Mouse (Mus musculus) hindbrain, embryonic 10.5 days (tissue): ENCODE data around the gene Rusc1. TPM values are rescaled to one million over a fixed set of nuclear protein-coding genes. Genes with fewer than 3 reads are reported as not detected.
"Not testable (repeated sequence)": the region's sequence is repeated elsewhere in the genome, so short reads cannot be mapped to it uniquely, and the experiment has no call there.

ENCODE experiments used
- DNase-seq: peaks from one replicate; pipeline ENCODE4 v3.0.0-alpha.2; 2017; ENCODE audit warnings: low spot score
- H3K27ac ChIP-seq: fragments of 300-500 bp; sonication (generic); 2 replicates; pipeline ENCODE4 v1.5.1; 2016; ENCODE audit warnings: mild to moderate bottlenecking, moderate library complexity
- H3K27me3 ChIP-seq: fragments of 300-500 bp; sonication (generic); 2 replicates; pipeline ENCODE4 v1.6.1; 2016; ENCODE audit warnings: mild to moderate bottlenecking; ENCODE audit not compliant: poor library complexity, insufficient read depth, severe bottlenecking
- H3K36me3 ChIP-seq: fragments of 300-500 bp; sonication (generic); 2 replicates; pipeline ENCODE4 v1.6.1; 2016; ENCODE audit warnings: mild to moderate bottlenecking, moderate library complexity
- H3K4me1 ChIP-seq: fragments of 300-500 bp; sonication (generic); replicated peaks from 2 replicates; pipeline ENCODE4 v1.6.1; 2016; ENCODE audit warnings: mild to moderate bottlenecking
- H3K4me3 ChIP-seq: fragments of 300-500 bp; sonication (generic); 2 replicates; pipeline ENCODE4 v1.5.1; 2016; ENCODE audit warnings: mild to moderate bottlenecking, moderate library complexity
- H3K9me3 ChIP-seq: fragments of 300-500 bp; sonication (generic); 2 replicates; pipeline ENCODE4 v1.6.1; 2016; ENCODE audit warnings: mild to moderate bottlenecking, moderate library complexity
- WGBS: fragments of 180-500 bp; shearing (Covaris S2); methylation state at CpG from one replicate; pipeline ENCODE4 v1.1.7; 2016; 5-methylcytosine and 5-hydroxymethylcytosine counted together
- polyA plus RNA-seq: library from polyadenylated mRNA; unstranded; fragments of >200 nt; fragmentation: Nextera tagmentation; extraction: Ambion mirVana; gene quantifications from 2 replicates; pipeline ENCODE4 v1.2.1, GENCODE M21; 2016

Rusc1 gene
- polyA plus RNA-seq, 1 experiment from 2014 or later: 38.3 TPM

DNA sequence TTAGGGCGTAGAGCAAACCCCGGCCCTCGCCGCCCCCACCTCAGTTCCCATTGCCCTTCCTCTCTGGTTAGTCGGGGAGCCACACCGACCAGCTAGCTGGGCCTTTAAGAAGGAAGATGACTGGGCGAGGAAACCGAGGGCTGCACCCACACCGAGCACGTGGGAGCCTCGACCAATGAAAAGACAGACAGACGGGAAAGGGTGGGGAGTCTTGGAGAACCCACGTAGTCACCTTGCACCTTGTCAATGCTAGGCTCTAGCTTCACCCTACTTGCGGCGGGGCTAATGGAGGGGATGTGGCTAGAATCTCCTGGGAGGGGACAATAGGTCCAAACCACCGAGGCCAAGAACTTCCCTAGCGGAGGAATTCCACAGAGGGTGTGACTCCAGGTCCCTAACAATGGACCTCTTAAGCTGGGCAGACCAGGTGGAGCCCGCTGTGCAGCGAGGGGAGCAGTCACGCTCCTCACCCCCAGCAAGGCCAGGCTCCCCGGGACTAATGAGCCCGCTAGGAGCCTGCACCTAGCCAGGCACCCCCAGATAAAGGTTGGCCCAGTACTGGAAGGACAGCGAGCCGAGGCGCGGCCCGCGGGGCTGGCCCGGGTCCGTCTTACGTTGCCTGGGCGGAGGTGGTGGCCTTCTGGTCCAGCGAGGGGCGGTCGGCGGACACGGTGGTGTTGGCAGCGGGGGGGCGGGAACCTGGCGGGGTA, 3.1 kb downstream of the Rusc1 start:
- Histone ChIP-seq H3K4me3 (peak overlapping the region; percentile 74), H3K27me3 (peaks cover 65% of the 10 kb centered on the region), H3K4me1 (peaks cover 55% of the 10 kb centered on the region), H3K36me3 (peaks cover 39% of the 10 kb centered on the region), H3K27ac (peak overlapping the region; percentile 89), H3K9me3 (no peaks in the 10 kb centered on the region)
- peak; percentile 81 for DNase-seq
- WGBS: under 1% methylated on average over 40 of the region's 40 CpGs

DNA sequence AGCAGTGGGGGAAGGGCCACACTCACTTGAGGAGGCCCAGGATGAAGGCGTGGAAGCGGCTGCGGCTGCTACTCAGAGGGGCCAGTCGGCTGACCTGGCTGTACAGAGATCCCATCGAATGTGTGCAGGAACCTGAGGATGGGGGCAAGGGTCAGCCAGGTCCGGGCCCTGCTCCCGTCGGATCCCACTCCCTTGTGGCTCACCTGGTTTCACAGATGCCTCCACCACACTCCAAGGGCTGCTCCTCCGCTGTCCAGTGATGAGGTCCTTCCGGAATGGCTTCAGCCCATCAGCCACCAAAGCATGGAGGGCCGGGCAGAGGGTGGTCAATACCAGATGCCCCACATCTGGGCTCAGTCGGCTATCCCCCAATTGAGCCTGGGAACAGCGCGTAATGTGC, 4.1 kb downstream of the Rusc1 start:
- 65% methylated on average over 14 of the region's 14 CpGs for WGBS
- H3K4me1 ChIP-seq: peaks cover 55% of the 10 kb centered on the region

DNA sequence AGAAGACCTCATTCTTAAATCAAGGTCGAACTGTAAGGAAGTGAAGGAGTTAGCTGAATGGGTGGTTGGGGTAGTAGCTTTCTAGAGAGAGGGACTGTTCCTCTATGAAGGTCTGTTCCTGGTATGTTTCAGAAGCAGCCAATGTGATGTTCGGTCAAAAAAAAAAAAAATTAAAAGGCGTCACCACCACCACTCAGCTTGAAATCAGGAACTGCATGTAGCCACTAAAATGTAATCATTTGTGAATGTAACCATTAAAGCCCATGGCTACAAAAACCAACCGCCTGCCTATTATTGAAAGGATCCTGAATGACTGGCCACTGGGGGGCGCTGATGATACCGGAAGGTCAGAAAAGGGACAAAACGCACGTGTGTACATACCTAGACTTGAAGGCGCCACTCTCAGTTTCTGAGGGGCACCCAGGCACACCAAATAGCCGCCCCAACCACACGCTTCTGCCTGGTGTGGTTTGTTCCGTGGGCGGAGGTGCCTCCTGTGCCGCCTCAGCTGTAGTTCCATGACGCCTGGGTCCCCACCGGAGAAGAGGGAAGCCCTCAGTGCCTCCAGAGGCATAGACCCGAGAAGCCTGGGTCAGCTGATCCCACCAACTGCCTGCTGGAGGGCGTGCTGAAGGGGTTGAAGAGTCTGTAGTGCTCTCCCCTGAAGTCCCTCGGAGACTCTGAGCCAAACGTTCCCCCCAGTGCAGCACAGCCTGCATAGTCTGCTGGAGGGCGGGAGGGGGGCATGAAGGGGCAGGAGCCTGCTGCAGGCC, 5.6 kb downstream of the Rusc1 start:
- H3K4me1 ChIP-seq: peaks cover 46% of the 10 kb centered on the region
- H3K4me3 ChIP-seq: peak overlapping the region; percentile 34
- peaks cover 41% of the 10 kb centered on the region for H3K36me3 ChIP-seq
- no peaks in the 10 kb centered on the region for H3K9me3 ChIP-seq
- WGBS: 33% methylated on average over 21 of the region's 21 CpGs
- peak; percentile 79 for DNase-seq
- H3K27ac ChIP-seq: peak overlapping the region; percentile 70
- peaks cover 42% of the 10 kb centered on the region for H3K27me3 ChIP-seq

More for the DNA sequence above, 4.1 kb downstream of the Rusc1 start:
- Histone ChIP-seq H3K9me3 (no peaks in the 10 kb centered on the region), H3K4me3 (peak overlapping the region; percentile 74; the same call in 1 of the 2 replicates), H3K27ac (no peak overlapping the region), H3K27me3 (peaks cover 55% of the 10 kb centered on the region), H3K36me3 (peaks cover 39% of the 10 kb centered on the region)
- no peak for DNase-seq

- Histone ChIP-seq H3K4me3 (no peak overlapping the region), H3K9me3 (no peaks in the 10 kb centered on the region), H3K27ac (no peak overlapping the region), H3K36me3 (peaks cover 61% of the 10 kb centered on the region), H3K27me3 (peaks cover 22% of the 10 kb centered on the region), H3K4me1 (peaks cover 19% of the 10 kb centered on the region)
- 88% methylated on average over 12 of the region's 12 CpGs for WGBS
- DNase-seq: no peak
Observed at GRCm38 (mm10) chr3:89084654-89085190, 8.4 kb downstream of the Rusc1 start.

- peaks cover 16% of the 10 kb centered on the region for H3K27me3 ChIP-seq
- H3K4me1 ChIP-seq: peaks cover 14% of the 10 kb centered on the region
- no peak overlapping the region for H3K4me3 ChIP-seq
- 87% methylated on average over 2 of the region's 2 CpGs for WGBS
- DNase-seq: no peak
- H3K36me3 ChIP-seq: peaks cover 67% of the 10 kb centered on the region
- no peaks in the 10 kb centered on the region for H3K9me3 ChIP-seq
- no peak overlapping the region for H3K27ac ChIP-seq
Observed at GRCm38 (mm10) chr3:89084133-89084532, 9.0 kb downstream of the Rusc1 start.

DNA sequence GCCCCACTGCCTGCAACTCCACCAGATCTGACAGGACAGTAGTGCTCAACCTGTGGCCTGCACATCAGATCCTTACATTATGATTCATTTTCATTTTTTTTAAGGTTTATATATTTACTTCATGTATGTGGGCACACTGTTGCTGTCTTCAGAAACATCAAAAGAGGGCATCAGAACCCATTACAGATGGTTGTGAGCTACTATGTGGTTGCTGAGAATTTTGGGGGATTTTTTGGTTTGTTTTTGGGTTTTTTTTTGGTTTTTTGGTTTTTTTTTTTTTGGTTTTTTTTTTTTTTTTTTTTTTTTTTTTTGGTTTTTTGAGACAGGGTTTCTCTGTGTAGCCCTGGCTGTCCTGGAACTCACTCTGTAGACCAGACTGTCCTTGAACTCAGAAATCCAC, 10.8 kb downstream of the Rusc1 start:
- H3K4me3 ChIP-seq, H3K4me1 ChIP-seq, DNase-seq, H3K27me3 ChIP-seq, H3K27ac ChIP-seq, H3K9me3 ChIP-seq: not testable (repeated sequence)
- peaks cover 70% of the 10 kb centered on the region for H3K36me3 ChIP-seq

DNA sequence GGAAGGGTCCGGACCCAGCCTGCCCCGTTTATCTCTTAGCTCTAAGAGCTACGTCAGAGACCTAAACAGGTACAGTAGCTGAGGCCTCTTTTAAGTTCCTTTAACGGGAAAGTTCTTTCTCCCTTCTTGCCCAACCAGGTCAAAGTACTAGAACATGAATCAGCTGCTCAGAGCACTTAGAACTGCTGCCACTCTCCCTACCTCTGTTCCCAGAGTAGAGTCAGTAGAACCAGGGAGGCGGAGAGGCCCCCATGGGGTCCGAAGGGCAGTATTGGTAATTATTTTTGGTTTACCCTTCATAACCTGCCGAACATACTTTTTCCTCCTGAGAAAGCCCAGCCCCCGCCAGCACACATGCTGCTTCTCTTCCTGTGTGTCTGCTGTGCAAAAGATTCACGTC, 15.7 kb downstream of the Rusc1 start:
- H3K27ac ChIP-seq: no peak overlapping the region
- H3K4me1 ChIP-seq: no peaks in the 10 kb centered on the region
- peaks cover 92% of the 10 kb centered on the region for H3K36me3 ChIP-seq
- no peaks in the 10 kb centered on the region for H3K27me3 ChIP-seq
- H3K9me3 ChIP-seq: no peaks in the 10 kb centered on the region
- no peak overlapping the region for H3K4me3 ChIP-seq
- 93% methylated on average over 9 of the region's 9 CpGs for WGBS
- no peak for DNase-seq

GRCm38 (mm10) chr3:89067265-89067664, 25.8 kb downstream of the Rusc1 start:
- Histone ChIP-seq H3K36me3 (peaks cover 100% of the 10 kb centered on the region), H3K27ac (no peak overlapping the region), H3K9me3 (no peaks in the 10 kb centered on the region), H3K4me3 (no peak overlapping the region), H3K4me1 (no peaks in the 10 kb centered on the region), H3K27me3 (no peaks in the 10 kb centered on the region)
- DNase-seq: no peak

DNA sequence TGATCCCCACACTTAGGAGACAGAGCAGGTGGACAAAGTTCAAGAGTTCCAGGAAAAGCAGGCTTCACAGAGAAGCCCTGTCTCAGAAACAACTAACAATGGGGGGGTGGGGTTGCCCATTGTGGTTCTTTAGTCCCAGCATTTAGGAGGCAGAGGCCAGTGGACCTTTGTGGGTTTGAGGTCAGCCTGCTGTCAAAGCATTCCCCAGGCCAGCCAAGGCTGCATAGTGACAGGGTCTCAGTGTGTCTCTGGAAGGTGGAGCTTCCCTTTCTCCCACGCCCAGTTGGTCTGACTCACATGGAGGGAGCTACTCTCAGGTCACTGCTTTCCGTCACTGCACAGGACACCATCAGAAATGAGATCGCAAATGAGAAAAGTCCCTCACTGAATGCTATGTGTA, 31.4 kb downstream of the Rusc1 start:
- Histone ChIP-seq H3K27ac (no peak overlapping the region), H3K27me3 (no peaks in the 10 kb centered on the region), H3K4me1 (peaks cover 9% of the 10 kb centered on the region), H3K9me3 (no peaks in the 10 kb centered on the region), H3K4me3 (no peak overlapping the region), H3K36me3 (peaks cover 99% of the 10 kb centered on the region)
- WGBS: 48% methylated on average over 3 of the region's 3 CpGs
- peak; percentile 68 for DNase-seq

DNA sequence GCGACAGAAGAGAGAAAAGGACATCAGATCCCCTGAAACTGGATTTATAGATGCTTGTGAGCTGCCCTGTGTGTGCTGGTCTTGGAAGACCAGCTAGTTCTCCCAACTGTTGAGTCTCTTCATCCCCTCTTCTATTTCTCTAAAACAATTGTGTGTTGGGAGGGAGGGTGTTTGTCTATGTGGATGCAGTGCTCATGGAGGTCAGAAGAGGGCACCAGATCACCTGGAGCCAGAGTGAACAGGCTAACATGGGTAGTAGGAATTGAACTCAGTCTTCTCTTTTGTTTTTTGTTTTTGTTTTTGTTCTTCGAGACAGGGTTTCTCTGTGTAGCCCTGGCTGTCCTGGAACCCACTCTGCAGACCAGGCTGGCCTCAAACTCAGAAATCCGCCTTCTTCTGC, 34.3 kb downstream of the Rusc1 start:
- 83% methylated on average over 3 of the region's 3 CpGs for WGBS
- Histone ChIP-seq H3K36me3 (peaks cover 99% of the 10 kb centered on the region), H3K27ac (no peak overlapping the region), H3K9me3 (no peaks in the 10 kb centered on the region), H3K4me3 (no peak overlapping the region), H3K27me3 (no peaks in the 10 kb centered on the region), H3K4me1 (peaks cover 9% of the 10 kb centered on the region)
- peak; percentile 28 for DNase-seq

DNA sequence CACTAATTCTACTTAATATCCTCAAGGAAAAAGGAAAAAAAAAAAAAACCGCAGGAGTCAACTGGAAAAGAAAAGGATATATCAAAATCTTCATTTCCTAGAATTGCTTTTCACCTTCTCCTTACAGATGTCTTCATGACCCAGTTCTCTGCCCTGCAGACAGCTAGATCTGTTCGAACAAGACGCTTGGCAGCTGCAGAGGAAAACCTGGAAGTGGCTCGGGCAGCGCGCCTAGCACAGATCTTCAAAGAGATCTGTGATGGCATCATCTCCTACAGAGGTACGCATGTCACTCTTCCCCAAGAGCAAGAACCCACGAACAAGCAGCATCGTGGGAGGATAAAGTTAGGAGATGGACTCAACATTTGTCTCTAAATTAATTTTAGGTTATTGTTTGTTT, 34.8 kb downstream of the Rusc1 start:
- no peaks in the 10 kb centered on the region for H3K27me3 ChIP-seq
- no peaks in the 10 kb centered on the region for H3K9me3 ChIP-seq
- WGBS: 96% methylated on average over 9 of the region's 9 CpGs
- DNase-seq: no peak
- peaks cover 9% of the 10 kb centered on the region for H3K4me1 ChIP-seq
- H3K36me3 ChIP-seq: peaks cover 99% of the 10 kb centered on the region
- no peak overlapping the region for H3K4me3 ChIP-seq
- no peak overlapping the region for H3K27ac ChIP-seq

DNA sequence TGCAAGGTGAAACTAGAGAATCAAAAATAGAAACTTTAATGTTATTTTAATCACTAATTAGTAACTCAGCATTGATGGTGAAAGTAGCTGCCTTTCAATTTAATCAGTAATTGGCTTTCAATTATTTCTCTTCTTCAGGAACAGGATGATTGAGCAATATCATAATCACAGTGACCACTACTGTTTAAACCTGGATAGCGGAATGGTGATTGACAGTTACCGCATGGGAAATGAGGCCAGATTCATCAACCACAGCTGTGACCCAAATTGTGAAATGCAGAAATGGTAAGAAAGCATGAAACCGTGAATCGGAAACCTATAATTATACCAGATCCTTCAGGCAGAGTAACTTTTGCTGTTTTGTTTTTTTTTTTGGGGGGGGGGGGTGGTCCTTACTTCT, 49.8 kb downstream of the Rusc1 start:
- peaks cover 96% of the 10 kb centered on the region for H3K36me3 ChIP-seq
- WGBS: 95% methylated on average over 4 of the region's 4 CpGs
- no peak overlapping the region for H3K27ac ChIP-seq
- H3K4me3 ChIP-seq: no peak overlapping the region
- H3K9me3 ChIP-seq: no peaks in the 10 kb centered on the region
- no peaks in the 10 kb centered on the region for H3K4me1 ChIP-seq
- DNase-seq: no peak
- H3K27me3 ChIP-seq: no peaks in the 10 kb centered on the region
